Mouse (Mus musculus): ENCODE results near the gene Ddx39b.
A peak's percentile ranks its signal among the peaks of the same experiment; 100 is the strongest.
"Not testable (repeated sequence)": the region's sequence is repeated elsewhere in the genome, so short reads cannot be mapped to it uniquely, and the experiment has no call there.

Ddx39b gene

DNA sequence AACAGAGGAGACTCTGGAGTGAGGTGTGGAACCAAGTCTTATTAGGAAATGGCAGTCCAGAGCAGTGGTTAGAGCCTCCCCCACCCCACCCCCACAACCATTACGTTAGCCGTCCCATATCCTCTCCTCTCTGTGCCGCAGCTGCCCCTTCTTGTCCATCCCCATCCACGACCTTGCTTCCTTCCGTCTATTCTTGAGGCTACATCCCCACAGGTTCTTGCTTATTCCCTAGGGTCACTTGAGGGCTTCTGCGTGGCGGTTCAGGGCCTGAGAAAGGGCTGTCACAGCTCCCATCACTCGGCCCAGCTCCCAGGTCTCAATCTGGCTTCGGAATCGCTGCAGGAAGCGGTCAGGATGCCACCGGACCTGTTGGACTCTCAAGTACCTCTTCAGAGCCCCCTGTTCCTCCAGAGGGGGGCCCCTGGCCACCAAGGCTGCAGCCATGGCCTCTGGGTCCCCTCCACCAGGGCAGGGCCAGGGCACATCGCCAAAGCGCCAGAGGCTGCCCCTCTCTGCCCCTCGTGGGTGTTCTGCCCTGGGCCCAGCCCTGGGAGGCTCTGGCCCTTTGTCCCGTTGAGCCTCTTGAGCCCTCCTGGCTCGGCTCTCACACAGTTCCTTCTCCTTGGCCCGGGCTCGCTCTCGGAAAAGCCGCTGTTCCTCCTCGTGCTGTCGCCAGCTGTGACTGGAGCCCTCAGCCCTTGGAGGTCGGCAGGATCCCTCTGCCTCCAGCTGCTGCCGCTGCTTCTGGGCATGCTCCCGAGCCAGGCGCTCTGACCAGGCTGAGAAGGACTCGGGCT is 21.2 kb upstream of the Ddx39b start, which contains the start of gene Gm16181:
TSS of gene Gm16181 (plus strand) at position 679 of the 797 bp plus-strand sequence.
- DNase-seq: no peak

DNA sequence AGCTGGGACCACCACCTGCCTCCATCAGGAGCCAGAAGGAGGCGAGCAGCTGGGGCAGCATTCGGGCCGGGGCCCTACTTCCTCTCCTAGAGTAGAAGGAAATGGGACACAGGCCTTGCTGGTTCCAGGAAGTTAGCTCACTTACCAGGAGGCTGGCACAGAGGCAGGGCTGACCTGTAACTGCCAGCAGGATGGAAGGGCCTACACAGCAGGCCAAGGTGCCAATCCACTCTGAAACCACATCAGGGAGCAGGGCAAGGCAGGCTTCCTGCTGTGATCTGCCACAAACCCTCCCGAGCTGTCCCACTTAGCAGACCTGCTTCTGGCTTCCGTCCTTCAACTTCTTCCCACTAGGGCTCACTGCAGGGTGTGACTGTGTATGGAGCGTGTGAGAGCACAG is 19.2 kb upstream of the Ddx39b start:
- DNase-seq: no peak

DNA sequence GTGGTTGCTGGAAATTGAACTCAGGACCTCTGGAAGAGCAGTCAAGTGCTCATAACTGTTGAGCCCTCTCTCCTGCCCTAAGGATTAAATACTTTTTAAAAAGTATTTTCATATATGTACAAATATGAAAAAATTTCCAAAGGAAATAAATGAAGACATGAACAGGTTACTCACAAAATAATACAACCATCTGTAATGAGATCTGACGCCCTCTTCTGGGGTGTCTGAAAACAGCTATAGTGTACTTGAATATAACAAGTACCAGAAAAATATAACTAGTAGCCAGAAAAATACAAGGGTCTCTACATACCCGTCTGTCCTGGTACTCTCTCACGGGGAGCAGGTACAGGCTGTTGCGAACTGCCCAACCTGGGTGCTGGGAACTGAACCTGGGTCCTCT is 16.9 kb upstream of the Ddx39b start:
- DNase-seq: no peak

DNA sequence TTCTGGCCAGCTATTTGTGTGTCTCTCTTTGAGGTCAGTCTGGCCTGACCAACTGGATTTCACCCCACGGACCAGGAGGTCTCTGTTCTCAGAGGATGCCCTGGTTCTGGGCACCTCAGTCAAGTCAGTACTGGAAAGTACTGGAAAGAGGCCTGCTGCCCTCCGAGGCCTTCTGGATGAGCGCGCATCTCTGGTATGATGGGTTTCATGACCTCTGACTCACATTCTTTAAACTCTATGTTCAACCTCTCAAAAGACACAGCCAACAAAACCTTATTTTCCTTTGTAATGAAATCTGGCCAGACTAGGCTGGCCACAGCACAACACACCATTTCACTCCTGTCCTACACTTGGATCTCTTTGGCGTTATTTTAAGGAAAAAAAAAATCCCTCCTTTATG is 16.1 kb upstream of the Ddx39b start:
- no peak for DNase-seq

DNA sequence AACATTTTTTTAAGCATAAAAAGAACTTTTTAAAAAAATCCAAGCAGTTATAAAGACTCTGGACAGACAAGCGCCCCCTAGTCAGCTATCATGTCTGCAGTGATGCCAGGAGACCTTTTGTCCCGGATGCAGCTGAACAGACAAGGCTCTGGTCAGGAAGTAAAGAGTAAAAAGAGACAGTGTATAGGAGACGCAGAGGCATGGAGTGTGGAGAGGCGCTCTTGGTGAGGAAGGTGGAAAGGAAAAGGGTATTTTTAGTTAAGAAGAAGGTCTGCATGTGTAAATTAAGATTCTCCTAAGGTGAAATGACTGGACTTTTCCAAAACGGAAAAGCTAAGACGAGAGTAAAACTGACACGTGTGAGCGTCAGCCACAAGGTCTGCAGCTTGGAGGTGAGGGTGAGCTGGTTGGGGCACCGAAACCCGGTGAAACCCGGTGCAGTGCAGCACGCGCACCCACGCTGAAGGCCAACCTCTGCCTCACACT is 14.9 kb upstream of the Ddx39b start:
- no peak for DNase-seq

DNA sequence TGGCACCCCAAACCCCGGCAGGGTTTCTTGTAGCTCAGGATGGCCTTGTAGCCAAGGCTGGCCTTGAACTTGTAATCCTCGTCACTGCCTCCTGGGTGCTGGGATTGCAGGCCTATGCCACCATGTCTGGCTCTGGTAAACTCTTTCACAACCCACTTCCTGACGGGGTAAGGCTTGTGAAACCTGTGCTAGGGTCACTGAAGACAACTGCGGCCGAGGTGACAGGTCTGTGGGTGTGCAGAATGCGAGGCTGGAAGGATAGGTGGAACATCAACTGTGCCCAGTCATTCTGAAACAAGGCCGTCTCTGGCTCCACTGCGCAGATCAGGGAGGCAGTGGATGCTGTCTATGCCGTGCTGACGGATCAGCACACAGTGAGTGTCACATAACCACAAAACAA is 10.5 kb upstream of the Ddx39b start:
- no peak for DNase-seq

DNA sequence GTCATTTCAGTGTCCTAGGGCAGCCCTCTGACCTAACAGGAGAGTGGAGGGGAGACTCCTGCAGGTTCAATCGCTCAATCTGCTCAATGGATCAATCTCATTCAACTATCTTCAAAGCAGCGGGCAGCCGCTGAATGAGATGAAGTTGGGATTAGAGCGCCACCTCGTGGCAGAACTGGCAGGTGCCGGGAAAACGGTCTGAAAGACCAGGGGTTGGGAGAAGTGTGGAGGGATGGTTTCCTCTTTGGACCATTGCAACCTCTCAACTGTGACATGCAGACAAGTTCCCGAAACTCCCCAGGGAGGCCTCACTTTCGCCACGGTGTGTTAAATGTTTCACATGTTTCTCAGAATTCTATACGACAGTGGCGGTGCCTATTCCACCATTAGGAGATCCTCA is 9.5 kb upstream of the Ddx39b start:
- DNase-seq: peak; percentile 87

DNA sequence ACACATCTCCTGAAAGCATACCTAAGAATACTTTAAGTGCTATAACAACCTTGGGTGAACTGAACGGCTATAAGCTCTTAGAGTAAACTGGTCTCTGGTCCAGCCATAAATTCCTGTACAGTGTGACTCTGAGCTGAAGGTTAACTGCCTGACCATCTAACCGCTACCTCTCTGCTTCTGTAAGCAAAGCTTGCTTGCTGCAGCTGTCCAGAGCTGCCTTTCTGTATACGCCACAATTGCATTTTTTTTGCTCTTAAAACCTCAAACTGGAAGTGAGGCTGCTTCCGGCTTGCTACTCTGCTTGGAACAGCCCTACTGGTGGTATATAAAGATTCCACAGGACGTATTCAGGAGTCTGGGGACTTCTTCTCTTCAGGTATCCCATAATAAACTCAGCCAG is 8.9 kb upstream of the Ddx39b start:
- DNase-seq: no peak

DNA sequence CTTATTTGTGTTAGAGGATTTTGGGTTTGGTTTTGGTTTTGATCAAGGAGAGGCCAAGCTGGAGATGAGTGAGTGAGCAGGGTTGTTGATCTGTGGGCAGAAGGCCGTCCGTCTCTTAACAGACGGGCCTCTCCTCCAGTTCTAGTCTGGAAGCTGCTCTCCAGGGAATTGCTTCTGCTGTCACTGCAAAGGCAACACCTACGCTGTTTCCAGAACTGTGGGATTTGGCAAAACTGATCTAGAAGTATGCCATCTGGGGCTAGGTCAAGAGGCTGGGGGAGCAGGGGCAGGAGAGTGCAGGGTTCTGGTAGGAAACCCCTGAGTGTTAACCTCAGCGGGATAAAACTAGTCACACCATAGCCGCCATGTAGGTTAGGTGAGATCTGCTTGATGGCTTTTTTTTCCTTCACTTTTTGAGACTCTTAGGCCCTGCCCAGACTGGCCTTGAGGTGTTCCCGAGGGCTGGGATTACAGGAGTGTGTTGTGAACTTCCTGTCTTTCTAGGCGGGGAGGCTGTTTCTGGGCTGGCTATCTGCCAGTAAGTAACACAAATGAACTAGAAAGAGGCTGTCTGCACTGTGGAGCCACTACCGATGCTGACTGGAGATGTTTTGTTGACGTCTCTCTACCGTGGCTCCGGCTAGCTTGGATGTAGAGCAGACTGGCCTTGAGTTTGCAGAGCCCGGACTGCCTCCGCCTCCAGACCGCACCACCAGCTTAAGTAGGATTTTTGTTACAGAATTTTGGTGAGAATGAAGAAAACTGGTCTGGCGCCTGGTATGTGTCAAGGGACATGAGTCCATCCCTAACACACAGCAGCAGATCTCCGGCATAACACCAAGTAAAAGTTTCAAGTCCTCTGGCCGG is 8.2 kb upstream of the Ddx39b start, which contains the start of gene Atp6v1g2:
TSS of gene Atp6v1g2 (plus strand) at position 547 of the 867 bp plus-strand sequence.
- DNase-seq: no peak

DNA sequence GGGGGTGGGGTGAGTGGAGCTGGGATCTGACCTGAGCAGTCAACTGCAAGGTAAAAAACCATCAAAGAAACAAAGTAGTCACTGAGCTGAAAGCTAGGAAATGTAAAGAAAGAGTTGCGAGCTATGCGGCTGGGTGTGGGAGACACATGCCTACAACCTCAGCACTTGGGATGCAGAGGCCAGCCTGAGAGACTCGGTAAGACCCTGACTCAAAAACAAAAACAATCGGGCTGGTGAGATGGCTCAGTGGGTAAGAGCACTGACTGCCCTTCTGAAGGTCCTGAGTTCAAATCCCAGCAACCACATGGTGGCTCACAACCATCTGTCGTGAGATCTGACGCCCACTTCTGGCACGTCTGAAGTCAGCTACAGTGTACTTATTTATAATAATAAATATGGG is 7.5 kb upstream of the Ddx39b start:
- not testable (repeated sequence) for DNase-seq

DNA sequence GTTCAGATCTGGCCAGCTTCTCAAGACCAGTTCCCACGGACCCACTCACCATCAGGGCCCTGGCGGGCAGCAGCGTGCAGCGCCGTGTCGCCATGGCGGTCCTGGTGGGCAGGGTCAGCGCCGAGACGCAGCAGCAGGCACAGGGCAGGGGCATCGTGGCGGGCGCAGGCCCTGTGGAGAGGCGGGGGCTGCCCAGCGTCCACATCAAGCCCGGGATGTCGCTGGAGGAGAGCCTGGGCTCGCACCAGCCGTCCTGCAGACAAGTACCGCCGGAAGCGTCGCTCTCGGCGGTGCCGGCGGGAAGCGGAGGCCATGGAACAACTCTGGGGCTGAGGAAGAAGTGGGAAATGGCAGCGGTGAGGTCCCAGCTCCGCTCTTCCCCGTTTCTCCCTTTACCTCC is 6.6 kb upstream of the Ddx39b start:
- DNase-seq: no peak

DNA sequence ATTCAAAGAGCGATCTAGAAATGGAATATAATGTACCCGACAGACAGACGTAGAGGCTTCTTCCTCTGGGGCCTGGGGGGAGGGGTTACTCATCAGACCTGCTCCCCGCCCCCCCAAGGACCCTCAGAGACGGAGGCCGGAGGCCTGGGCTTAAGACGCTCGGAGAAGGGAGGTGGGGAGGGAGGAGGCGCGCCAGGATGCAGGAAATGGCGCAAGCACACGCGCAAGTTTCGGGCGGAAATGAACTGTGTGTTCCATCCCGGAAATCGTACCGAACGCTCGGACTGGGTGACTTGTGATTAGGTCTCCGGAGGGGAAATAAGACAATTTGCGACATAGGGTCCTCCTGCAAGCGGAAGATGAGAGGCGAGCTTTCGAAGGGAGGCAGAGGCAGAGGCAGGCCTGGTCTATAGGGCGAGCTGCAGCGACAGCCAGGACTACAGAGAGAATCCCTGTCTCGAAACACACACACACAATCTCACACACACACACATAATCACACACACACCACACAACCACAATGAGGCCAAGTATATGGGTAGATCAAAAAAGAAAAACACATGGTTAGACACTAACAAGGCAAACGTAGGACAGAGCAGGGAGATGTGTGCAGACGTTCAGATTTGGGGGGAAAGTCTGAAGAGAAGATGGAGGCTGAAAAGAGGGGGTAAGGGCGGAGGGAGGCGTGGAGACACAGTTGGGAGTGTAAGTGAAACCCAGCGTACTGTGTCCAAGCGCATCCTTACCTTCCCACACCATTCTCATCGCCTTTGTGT is 5.7 kb upstream of the Ddx39b start, which contains the start of gene Nfkbil1:
TSS of gene Nfkbil1 (minus strand) at position 179 of the 776 bp plus-strand sequence.
- peak; percentile 89 for DNase-seq

DNA sequence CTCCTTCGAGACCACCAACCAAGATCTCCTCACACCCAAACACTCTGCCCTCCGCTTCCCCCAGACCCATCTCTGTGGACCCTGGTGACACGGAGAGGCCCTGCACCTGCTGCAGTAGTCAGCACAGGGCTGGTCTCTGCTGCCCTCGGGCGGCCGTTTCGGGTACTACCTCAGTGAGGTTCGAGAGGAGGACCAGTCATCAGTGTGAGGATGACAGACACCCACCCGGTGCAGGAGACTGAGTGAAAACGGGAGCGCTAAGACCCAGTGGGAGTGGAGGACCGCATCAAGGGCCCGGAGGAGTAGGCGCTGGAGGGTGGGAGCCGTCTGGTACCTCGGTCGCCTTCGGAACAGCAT is 5.2 kb upstream of the Ddx39b start:
- peak; percentile 99 for DNase-seq

DNA sequence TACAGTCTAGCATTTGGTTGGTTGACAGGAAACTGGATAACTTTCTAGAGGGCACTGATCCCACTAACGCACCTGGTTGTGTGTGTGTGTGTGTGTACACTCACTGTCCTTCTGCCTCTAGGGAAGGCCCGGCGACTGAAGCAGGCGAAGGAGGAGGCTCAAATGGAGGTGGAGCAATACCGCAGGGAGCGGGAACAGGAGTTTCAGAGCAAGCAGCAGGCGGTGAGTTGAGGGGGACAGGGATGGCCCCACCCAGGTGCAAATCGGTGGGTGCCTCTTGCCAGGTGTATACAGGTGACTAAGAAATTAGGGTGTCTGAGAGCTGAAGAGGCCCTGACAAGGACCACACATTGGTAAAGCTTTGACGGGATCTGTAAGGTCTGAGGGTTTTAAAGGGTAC is 4.5 kb upstream of the Ddx39b start:
- no peak for DNase-seq

DNA sequence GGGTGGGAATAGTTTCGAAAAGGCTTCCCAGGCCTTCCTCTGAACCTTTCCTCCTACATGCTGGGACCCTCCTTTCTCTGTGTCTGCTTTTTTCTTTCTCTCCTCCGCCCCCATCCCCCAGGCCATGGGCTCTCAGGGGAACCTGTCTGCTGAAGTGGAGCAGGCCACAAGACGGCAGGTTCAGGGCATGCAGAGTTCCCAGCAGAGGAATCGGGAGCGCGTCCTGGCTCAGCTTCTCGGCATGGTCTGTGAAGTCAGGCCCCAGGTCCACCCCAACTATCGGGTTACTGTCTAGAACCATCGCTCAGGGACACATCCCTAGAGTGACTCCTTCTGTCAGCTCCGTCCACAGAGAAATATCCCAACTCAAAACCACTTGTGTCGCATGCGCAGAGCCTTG is 4.0 kb upstream of the Ddx39b start:
- no peak for DNase-seq

DNA sequence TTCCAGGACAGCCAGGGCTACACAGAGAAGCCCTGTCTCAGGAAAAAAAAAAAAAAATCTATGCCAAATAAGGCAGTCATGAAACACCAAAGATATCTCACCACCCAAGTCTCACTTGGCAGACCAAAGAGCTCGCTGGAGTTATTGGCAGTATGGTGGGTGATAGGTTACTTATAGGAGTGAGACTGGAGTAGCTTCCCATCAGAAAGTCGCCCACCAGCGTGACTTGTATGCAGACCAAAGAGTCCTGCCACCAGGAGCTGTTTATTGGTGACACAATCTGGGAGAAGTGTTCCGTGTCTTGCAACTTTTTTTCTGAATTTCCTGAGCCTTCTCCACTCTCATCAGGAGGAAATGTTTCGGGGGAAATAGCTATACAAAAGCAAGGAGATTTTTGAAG is 1.8 kb upstream of the Ddx39b start:
- DNase-seq: no peak

DNA sequence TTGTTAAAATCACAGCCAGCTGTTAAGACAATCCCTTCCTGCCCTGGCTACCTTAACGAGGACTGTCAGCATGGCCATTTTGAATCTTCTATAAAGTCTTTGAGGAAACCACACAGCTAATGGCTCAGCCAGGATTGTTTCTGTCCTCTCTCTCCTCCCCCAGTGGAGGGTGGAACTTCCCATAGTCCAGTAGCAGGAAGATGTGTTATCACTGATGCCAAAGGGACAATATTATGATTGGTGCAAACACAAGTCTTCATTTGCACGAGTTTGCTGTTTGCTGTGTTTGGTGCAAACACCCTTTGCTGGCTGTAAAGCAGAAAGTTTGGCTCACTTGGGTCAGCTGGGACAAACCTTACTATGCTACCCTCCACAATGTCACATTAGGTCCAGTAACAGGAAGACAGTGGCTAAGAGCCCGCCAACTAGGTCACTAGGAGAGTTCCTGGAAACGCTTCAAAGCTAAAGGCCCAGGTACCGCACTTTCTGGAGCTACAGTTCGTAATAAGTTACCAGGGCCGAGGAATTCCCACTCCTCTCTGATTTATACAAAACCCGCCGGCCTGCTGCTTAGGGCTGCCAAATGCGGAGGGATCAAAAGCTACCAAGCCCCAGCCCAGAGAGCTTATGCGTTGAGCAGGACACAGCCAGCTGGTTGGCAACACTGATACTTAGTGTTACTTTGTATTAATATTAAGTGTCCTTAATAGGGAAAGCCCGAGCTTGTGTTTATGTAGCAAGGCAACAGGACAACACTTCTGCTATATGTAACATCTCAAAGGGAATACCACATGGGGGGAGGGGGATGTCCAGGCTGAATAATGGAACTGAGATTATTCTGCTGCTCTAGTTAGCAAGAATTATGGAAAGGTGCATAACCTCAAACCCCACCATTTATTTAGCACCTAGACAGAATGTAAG is 902 bp upstream of the Ddx39b start:
- no peak for DNase-seq

DNA sequence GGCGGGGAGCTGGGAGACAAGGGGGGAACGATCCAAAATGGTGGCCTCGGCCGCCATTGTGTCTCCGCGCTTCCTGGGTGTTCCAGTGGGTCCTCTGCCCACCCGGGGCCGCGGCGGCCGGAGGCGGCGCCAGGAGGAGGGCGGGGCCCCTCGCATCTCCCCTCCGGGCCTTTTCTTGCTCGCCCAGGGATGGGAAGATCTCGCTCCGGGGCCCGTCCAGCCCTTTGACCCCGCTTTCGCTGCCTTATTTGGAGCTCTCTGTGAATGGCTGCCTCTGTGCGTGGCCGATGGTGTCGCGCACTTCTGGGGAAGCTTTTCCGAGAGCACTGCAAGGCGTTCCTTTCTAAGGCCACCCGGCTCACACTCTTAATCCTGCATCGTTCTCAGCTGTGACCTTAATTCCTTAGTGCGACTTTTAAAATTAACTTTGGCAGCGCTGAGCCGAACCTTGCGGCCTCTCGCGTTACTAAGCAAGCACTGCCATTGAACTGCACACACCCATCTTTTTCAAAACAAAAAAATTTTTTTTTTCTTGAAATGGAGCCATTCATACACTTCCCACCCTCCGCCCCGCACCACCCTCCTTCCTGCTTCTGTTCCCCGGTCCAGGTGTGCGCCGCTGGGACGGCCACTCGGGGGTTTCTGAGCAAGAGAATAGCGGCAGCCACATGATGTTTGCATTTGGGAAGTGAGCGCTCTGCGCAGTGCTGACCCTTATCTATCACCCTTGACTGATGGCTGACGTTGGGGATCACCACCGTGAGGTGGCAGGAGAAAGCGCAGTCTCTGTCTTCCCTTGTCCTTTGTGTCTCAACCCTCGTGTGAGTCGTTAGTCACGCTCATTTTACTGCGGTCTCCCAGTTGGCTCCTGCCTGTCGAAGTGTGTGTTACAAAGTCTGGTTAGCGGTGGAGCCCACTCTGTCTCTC is 732 bp downstream of the Ddx39b start:
- DNase-seq: peak; percentile 63

DNA sequence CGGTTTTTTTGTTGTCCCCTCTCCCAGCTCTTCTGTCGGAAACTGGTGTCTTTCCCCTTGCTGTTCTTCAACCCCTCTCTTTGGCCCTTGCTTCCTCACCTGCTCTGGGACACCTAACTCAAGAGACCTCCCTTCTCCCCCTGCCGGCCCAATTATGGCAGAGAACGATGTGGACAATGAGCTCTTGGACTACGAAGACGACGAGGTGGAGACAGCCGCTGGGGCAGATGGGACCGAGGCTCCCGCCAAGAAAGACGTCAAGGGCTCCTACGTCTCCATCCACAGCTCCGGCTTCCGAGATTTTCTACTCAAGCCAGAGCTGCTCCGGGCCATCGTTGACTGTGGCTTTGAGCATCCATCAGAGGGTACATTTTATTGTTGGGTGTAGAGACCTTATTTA is 1.5 kb downstream of the Ddx39b start:
- DNase-seq: peak; percentile 63

DNA sequence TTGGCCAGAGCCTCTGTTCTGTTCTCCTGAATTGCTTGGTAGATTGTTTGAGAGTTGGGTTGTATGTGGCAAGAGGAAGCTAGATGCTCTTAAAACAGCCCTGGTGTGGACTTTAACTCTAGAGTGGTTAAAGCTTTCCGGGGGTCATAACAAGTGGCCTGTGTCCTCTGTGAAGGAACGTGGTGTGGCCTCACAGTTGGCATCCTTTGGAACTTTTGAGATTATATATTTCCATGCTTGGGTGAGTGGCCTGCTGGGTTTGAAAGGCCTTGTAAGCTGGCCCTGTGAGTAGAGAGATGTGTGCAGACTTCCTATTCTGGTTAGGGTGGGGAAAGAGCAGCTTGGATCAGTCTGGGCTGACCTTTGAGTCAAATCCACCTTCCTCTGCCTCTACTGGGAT is 3.5 kb downstream of the Ddx39b start:
- no peak for DNase-seq
